Mouse (Mus musculus) C2C12 (cell line): ENCODE data around the gene Atp6v0d1. TPM values are rescaled to one million over a fixed set of nuclear protein-coding genes. Genes with fewer than 3 reads are reported as not detected.

Experiments
- H3K27me3 ChIP-seq: one replicate; pipeline ENCODE4 v1.6.1; 2011; ENCODE audit not compliant: control insufficient read depth, insufficient read depth, insufficient read length
- H3K36me3 ChIP-seq: one replicate; pipeline ENCODE4 v1.6.1; 2011; ENCODE audit not compliant: control insufficient read depth, insufficient read depth
- H3K4me3 ChIP-seq: one replicate; pipeline ENCODE4 v1.5.1; 2011; ENCODE audit warnings: mild to moderate bottlenecking, control low read depth; ENCODE audit not compliant: poor library complexity, insufficient read depth, severe bottlenecking
- H3K79me2 ChIP-seq: one replicate; pipeline ENCODE4 v1.6.1; 2011; ENCODE audit not compliant: control insufficient read depth, insufficient read depth
- H3K79me3 ChIP-seq: one replicate; pipeline ENCODE4 v1.6.1; 2011; ENCODE audit warnings: low read depth, control low read depth
- H3ac ChIP-seq: one replicate; pipeline ENCODE3; 2011; ENCODE audit warnings: low read depth; ENCODE audit not compliant: control insufficient read depth, insufficient read length
- CEBPB ChIP-seq: IDR thresholded peaks from one replicate; pipeline ENCODE4 v1.6.1; 2011; ENCODE audit warnings: low read depth, mild to moderate bottlenecking, control low read depth, moderate library complexity
- CTCF ChIP-seq: IDR thresholded peaks from one replicate; pipeline ENCODE4 v1.5.1; 2011; ENCODE audit not compliant: control insufficient read depth, insufficient read depth, insufficient read length
- FOSL1 ChIP-seq: IDR thresholded peaks from one replicate; pipeline ENCODE4 v1.8.0; 2011; ENCODE audit warnings: mild to moderate bottlenecking, low read length; ENCODE audit not compliant: poor library complexity, insufficient read depth, severe bottlenecking
- MAX ChIP-seq: IDR thresholded peaks from one replicate; pipeline ENCODE4 v1.6.1; 2011; ENCODE audit warnings: mild to moderate bottlenecking, control low read depth
- MYOD1 ChIP-seq: IDR thresholded peaks from one replicate; pipeline ENCODE4 v1.6.1; 2011; ENCODE audit warnings: low read depth; ENCODE audit not compliant: control insufficient read depth, insufficient read length
- MYOG ChIP-seq: IDR thresholded peaks from one replicate; pipeline ENCODE4 v1.6.1; 2011; ENCODE audit not compliant: control insufficient read depth, insufficient read length; ENCODE audit errors: extremely low read depth
- USF1 ChIP-seq: IDR thresholded peaks from one replicate; pipeline ENCODE4 v1.6.1; 2011; ENCODE audit warnings: low read depth, mild to moderate bottlenecking, control low read depth, moderate library complexity
- long read RNA-seq, 2 experiments: library from polyadenylated mRNA; unstranded; transcript quantifications; one replicate each; pipeline ENCODE4 v2.0.0; 2019 to 2020
- polyA plus RNA-seq: library from polyadenylated mRNA; unstranded; fragments of >200 nt; fragmentation: generic; extraction: Trizol; gene quantifications from one replicate; pipeline ENCODE4 v1.2.1, GENCODE M21; 2012; ENCODE audit warnings: missing spikeins

Gene Atp6v0d1
- 95.1 TPM for polyA plus RNA-seq
- long read RNA-seq, experiment 1, transcript Atp6v0d1-201 (8 exons, 1,629 nt): major isoform, 28 of 41 reads
- long read RNA-seq, experiment 1, partial matches to known transcripts: 11 of 41 reads
- long read RNA-seq, experiment 1, other reads (novel, unspliced or antisense): 2 of 41 reads
- long read RNA-seq, experiment 2, transcript Atp6v0d1-201 (8 exons, 1,629 nt): major isoform, 76 of 78 reads
- long read RNA-seq, experiment 2, partial matches to known transcripts: 0 of 78 reads
- long read RNA-seq, experiment 2, other reads (novel, unspliced or antisense): 2 of 78 reads

DNA sequence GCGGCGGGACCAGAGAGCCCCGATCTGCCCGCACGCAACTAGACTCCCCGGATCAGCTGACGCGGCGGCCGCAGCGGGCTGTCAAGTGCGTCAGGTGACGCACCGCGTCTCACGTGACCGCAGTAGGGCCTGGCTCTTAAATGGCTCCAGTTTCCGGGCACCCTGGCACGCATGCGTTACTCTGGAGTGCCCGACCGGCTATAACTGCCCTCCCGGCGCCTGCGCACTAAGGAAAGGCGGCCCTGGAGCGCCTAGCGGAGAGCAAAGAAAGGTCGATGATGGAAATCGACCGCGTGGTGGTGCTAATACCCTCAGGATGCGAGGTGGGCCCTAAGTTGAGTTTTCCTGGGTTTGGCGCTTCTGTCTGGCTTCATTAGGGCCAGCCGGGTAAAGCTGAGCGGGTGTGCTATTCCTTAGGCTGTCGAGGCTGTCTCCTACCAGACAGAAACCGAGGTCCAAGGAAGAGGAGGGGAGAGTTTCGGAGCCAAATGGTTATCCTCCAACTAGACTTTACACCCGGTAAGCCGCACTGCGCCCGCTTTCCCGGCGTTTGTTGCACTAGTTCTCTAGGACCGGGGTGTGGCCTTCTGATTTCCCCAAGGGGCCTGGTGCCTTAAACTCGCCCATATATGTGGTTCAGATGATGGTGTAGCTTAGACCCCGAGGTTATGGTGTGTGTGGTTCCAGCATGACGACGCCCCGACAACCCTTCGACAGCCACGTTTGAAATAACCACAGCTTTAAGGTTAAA, at the start of gene Atp6v0d1:
Atp6v0d1 (minus strand) TSS at position 96 of the 751 bp plus-strand sequence.
- peak within 1 kb of the TSS; percentile 84 for H3K4me3 ChIP-seq
- H3K36me3 ChIP-seq: no peaks in the 10 kb centered on the region
- H3K79me3 ChIP-seq: peaks cover 4% of the 10 kb centered on the region
- H3ac ChIP-seq: peak within 1 kb of the TSS; percentile 81
- TF ChIP-seq USF1 (peak; percentile 95), MAX (peak; percentile 71), CTCF (peak; percentile 87), MYOD1 (no peak), CEBPB (no peak)
- no peaks in the 10 kb centered on the region for H3K27me3 ChIP-seq
- peaks cover 15% of the 10 kb centered on the region for H3K79me2 ChIP-seq

GRCm38 (mm10) chr8:105613830-105614511, 48.1 kb upstream of the Atp6v0d1 start:
- Histone ChIP-seq H3K4me3 (no peak overlapping the region), H3K36me3 (peaks cover 32% of the 10 kb centered on the region)

DNA sequence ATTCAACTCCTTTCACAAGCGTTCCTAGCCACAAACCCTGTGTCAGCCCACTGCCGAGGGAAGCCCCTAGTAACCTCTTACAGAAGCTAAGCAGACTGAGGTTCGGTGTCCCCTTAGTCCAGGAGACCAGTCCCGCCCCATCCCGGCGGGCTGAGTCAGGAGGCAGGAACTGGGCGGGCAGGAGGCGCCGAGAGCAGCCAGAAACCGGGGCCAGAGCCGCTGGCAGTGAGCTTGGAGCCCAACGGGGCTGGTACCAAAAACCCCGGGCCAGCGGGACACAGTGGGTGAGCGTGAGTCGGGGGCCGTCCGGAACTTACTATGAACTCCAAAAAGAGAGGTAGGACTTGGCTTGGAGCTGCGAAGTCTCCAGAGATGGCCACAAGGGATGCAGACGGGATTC, 47.2 kb upstream of the Atp6v0d1 start:
- Histone ChIP-seq H3K36me3 (peaks cover 32% of the 10 kb centered on the region), H3K79me3 (peaks cover 28% of the 10 kb centered on the region), H3K79me2 (peaks cover 49% of the 10 kb centered on the region), H3K4me3 (no peak overlapping the region), H3K27me3 (no peaks in the 10 kb centered on the region), H3ac (no peak overlapping the region)
- TF ChIP-seq FOSL1 (no peak), MYOG (no peak), USF1 (no peak)

More at GRCm38 (mm10) chr8:105613830-105614511, 48.1 kb upstream of the Atp6v0d1 start:
- no peak overlapping the region for H3ac ChIP-seq
- H3K79me3 ChIP-seq: peaks cover 23% of the 10 kb centered on the region
- peaks cover 39% of the 10 kb centered on the region for H3K79me2 ChIP-seq
- H3K27me3 ChIP-seq: no peaks in the 10 kb centered on the region
- TF ChIP-seq USF1 (no peak), CEBPB (no peak), MYOD1 (no peak), MYOG (no peak), CTCF (no peak), MAX (no peak), FOSL1 (no peak)

- H3K36me3 ChIP-seq: peaks cover 20% of the 10 kb centered on the region
Observed at GRCm38 (mm10) chr8:105611836-105612235, 46.0 kb upstream of the Atp6v0d1 start.

DNA sequence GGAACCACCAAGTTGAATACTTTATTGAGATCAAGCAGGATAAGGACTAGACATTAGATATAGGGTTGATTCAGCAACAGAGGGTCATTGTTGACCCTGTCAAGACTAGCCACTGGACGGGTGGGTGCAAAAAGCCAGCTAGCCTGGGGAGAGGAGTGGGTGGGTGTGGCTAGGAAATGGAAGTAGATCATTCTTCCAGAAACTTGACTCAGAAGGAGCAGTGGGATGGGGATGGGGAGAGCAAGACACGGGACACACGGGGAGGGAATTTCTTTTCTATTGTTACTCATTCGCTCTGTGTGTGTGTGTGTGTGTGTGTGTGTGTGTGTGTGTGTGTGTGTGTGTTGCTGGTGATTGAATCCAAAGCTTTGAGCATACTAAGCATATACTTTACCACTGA, 43.9 kb upstream of the Atp6v0d1 start:
- Histone ChIP-seq H3K79me2 (peaks cover 76% of the 10 kb centered on the region), H3K36me3 (peaks cover 2% of the 10 kb centered on the region), H3K27me3 (no peaks in the 10 kb centered on the region), H3ac (no peak overlapping the region), H3K4me3 (no peak overlapping the region), H3K79me3 (peaks cover 43% of the 10 kb centered on the region)
- TF ChIP-seq MYOG: no peak
- no peak for TF ChIP-seq MYOD1
- TF ChIP-seq CEBPB: no peak
- no peak for TF ChIP-seq USF1
- no peak for TF ChIP-seq CTCF

More at GRCm38 (mm10) chr8:105611836-105612235, 46.0 kb upstream of the Atp6v0d1 start:
- peaks cover 61% of the 10 kb centered on the region for H3K79me2 ChIP-seq
- no peaks in the 10 kb centered on the region for H3K27me3 ChIP-seq
- H3K79me3 ChIP-seq: peaks cover 38% of the 10 kb centered on the region
- TF ChIP-seq MYOG: no peak
- no peak for TF ChIP-seq CTCF
- no peak for TF ChIP-seq CEBPB
- TF ChIP-seq MYOD1: no peak
- TF ChIP-seq FOSL1: no peak
- TF ChIP-seq USF1: no peak
- TF ChIP-seq MAX: no peak
- no peak overlapping the region for H3ac ChIP-seq
- no peak overlapping the region for H3K4me3 ChIP-seq
